Mouse (Mus musculus): ENCODE results near the gene Lgi2.

DNA sequence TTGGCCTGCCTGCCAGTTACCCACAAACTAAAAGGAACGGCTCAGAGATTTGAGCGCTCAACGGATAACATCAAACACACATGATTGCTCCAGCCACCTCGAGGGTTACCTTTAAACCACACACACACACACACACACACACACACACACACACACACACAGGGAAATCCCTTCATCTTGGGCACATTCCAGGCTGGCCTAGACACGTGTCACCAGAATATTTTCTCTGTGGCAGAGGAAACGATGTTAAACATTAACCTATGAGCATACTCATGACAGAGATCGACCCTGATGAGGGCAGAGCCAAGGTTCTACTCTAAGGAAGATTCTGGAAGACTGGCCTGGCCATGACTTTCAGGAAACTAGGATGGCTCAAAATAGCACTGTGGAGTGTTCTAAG, 29.2 kb downstream of the Lgi2 start:
- TF ChIP-seq TAL1 (IDR thresholded peaks at IDR 0.05; ENCODE audit: low read length) (no peak), GATA1 (IDR thresholded peaks at IDR 0.05; ENCODE audit: low read length) (no peak)
